Mouse (Mus musculus): ENCODE measurements around the gene Gja5.

GRCm38 (mm10) chr3:96936241-96936640 lies 31.7 kb downstream of the Gja5 start:
- TF ChIP-seq POLR2AphosphoS2 (IDR thresholded peaks at IDR 0.05; ENCODE audit: insufficient read length, low read depth) (no peak), USF1 (IDR thresholded peaks at IDR 0.05; ENCODE audit: low read depth) (no peak), E2F4 (IDR thresholded peaks at IDR 0.05; ENCODE audit: insufficient read depth) (no peak), POLR2A (IDR thresholded peaks at IDR 0.05; ENCODE audit: insufficient read length, low read depth) (no peak), CEBPB (IDR thresholded peaks at IDR 0.05; ENCODE audit: insufficient read depth, poor library complexity, severe bottlenecking) (no peak), MYOD1 (IDR thresholded peaks at IDR 0.05; ENCODE audit: control insufficient read depth in 1 of 3, insufficient read length in 2 of 3, low read depth in 2 of 3) (no peak), SRF (IDR thresholded peaks at IDR 0.05; ENCODE audit: control insufficient read depth, insufficient read length, low read depth) (no peak)

All from myocyte (in vitro differentiated cells).